Comparison of ENCODE assay signal across 26 mouse cellular contexts in genomic region chr2:60828908-60829462, GRCm38 (mm10).
DNase-seq lines count a peak whose midpoint lies in the region; ATAC-seq and TF ChIP-seq lines count a peak whose summit lies in the region.
"Had no signal": no experiment of that assay in that cellular context is flagged by ENCODE, and none has a peak within 500 bp of the region (broad histone marks: within the 10 kb centered on the region; RNA-seq: fewer than 3 reads in every experiment).

No protein-coding gene starts in this region.

- DNase-seq in forebrain, embryonic 14.5 days (ENCODE audit: low spot score): peak; percentile 42
- DNase-seq in liver, adult 2 months (ENCODE audit: extremely low read depth, low read depth, low spot score): peak; percentile 56
- no peak for DNase-seq in liver
- DNase-seq in adrenal gland, postnatal 14 days: no peak
- DNase-seq: adrenal gland, adult 8-10 months; cerebellum, adult 18-20 months; cerebellum, postnatal 14 days; gastrocnemius, postnatal 25 days; heart, postnatal 10 days; kidney, adult 11 months; kidney, postnatal 36 days; lung, embryonic 14.5 days; lung, postnatal 14 days; right cerebral cortex, postnatal 25 days; thymus, postnatal 4 days had no signal

- TF ChIP-seq POLR2A in liver, adult 2 months (IDR thresholded peaks at IDR 0.05; ENCODE audit: extremely low read depth, insufficient read depth, low read length): no peak

- TF ChIP-seq CTCF in liver, adult 2 months (IDR thresholded peaks at IDR 0.05; ENCODE audit: low read depth, low read length): no peak
- no peak for TF ChIP-seq CTCF in C2C12 (IDR thresholded peaks at IDR 0.05; ENCODE audit: control insufficient read depth, insufficient read depth, insufficient read length)

- H3K79me2 ChIP-seq in liver, adult 2 months (ENCODE audit: control insufficient read depth, insufficient read depth, low read length): peaks cover 16% of the 10 kb centered on the region; the same call in 1 of the 2 replicates
- peaks cover 100% of the 10 kb centered on the region for H3K79me2 ChIP-seq in C2C12 (ENCODE audit: control insufficient read depth, insufficient read depth)

- H3ac ChIP-seq in C2C12 (ENCODE audit: control insufficient read depth, insufficient read length, low read depth): no peak overlapping the region

- no peaks in the 10 kb centered on the region for H3K9me3 ChIP-seq in forebrain, embryonic 14.5 days (replicated peaks; ENCODE audit: control insufficient read depth, low read length)
- H3K9me3 ChIP-seq in forebrain, embryonic 15.5 days: no peaks in the 10 kb centered on the region
- H3K9me3 ChIP-seq in stomach, embryonic 16.5 days (replicated peaks; ENCODE audit: control insufficient read depth, low read length): no peaks in the 10 kb centered on the region
- H3K9me3 ChIP-seq: G1E; heart, embryonic 13.5 days; liver, embryonic 15.5 days had no signal

- peaks cover 87% of the 10 kb centered on the region for H3K79me3 ChIP-seq in C2C12 (ENCODE audit: low read depth)

- no peaks in the 10 kb centered on the region for H3K36me3 ChIP-seq in forebrain, embryonic 14.5 days (ENCODE audit: control insufficient read depth, insufficient read depth, low read length)
- H3K36me3 ChIP-seq in forebrain, embryonic 15.5 days: no peaks in the 10 kb centered on the region
- H3K36me3 ChIP-seq in liver, adult 2 months (ENCODE audit: control insufficient read depth, insufficient read depth, low read length): no peaks in the 10 kb centered on the region
- H3K36me3 ChIP-seq in C2C12 (ENCODE audit: control insufficient read depth, insufficient read depth): peaks cover 45% of the 10 kb centered on the region
- H3K36me3 ChIP-seq in stomach, embryonic 16.5 days (ENCODE audit: control insufficient read depth, insufficient read depth, low read length): no peaks in the 10 kb centered on the region
- H3K36me3 ChIP-seq: liver, embryonic 15.5 days had no signal

- no peak overlapping the region for H3K9ac ChIP-seq in forebrain, embryonic 14.5 days (ENCODE audit: low read length)
- H3K9ac ChIP-seq in forebrain, embryonic 15.5 days (replicated peaks): no peak overlapping the region
- no peak overlapping the region for H3K9ac ChIP-seq in liver, adult 2 months (ENCODE audit: low read depth, low read length)
- H3K9ac ChIP-seq in stomach, embryonic 16.5 days (ENCODE audit: low read length): no peak overlapping the region
- H3K9ac ChIP-seq: heart, embryonic 13.5 days; hindbrain, embryonic 14.5 days; liver, embryonic 15.5 days; lung, embryonic 14.5 days had no signal

- no peak overlapping the region for H3K4me2 ChIP-seq in forebrain, embryonic 14.5 days (ENCODE audit: low read length)
- no peak overlapping the region for H3K4me2 ChIP-seq in forebrain, embryonic 15.5 days (replicated peaks)
- H3K4me2 ChIP-seq in stomach, embryonic 16.5 days (ENCODE audit: low read depth, low read length): no peak overlapping the region
- H3K4me2 ChIP-seq: heart, embryonic 13.5 days; hindbrain, embryonic 14.5 days; liver, embryonic 15.5 days; lung, embryonic 14.5 days had no signal

- H3K27ac ChIP-seq in forebrain, embryonic 14.5 days (ENCODE audit: low read depth, low read length): no peak overlapping the region
- H3K27ac ChIP-seq in forebrain, embryonic 15.5 days (replicated peaks): no peak overlapping the region
- H3K27ac ChIP-seq in liver, adult 2 months (replicated peaks; ENCODE audit: insufficient read depth, low read depth, low read length): no peak overlapping the region
- peak overlapping the region; percentile 70; the same call in 1 of the 2 replicates for H3K27ac ChIP-seq in stomach, embryonic 16.5 days (ENCODE audit: low read length)
- H3K27ac ChIP-seq: heart, embryonic 13.5 days; hindbrain, embryonic 14.5 days; liver, embryonic 15.5 days had no signal

- H3K4me3 ChIP-seq in forebrain, embryonic 14.5 days (ENCODE audit: low read depth, low read length): no peak overlapping the region
- H3K4me3 ChIP-seq in forebrain, embryonic 15.5 days: no peak overlapping the region
- no peak overlapping the region for H3K4me3 ChIP-seq in liver, adult 2 months (ENCODE audit: insufficient read depth, low read depth, low read length)
- H3K4me3 ChIP-seq in C2C12 (ENCODE audit: insufficient read depth, poor library complexity, severe bottlenecking): no peak overlapping the region
- H3K4me3 ChIP-seq in stomach, embryonic 16.5 days (replicated peaks; ENCODE audit: low read length): no peak overlapping the region
- H3K4me3 ChIP-seq: erythroblast, embryonic 14.5 days; heart, adult 2 months; heart, embryonic 13.5 days; liver, embryonic 15.5 days had no signal

- no peaks in the 10 kb centered on the region for H3K27me3 ChIP-seq in forebrain, embryonic 14.5 days (replicated peaks; ENCODE audit: control insufficient read depth, insufficient read depth, low read length)
- H3K27me3 ChIP-seq in forebrain, embryonic 15.5 days: peaks cover 3% of the 10 kb centered on the region; the same call in 1 of the 2 replicates
- no peaks in the 10 kb centered on the region for H3K27me3 ChIP-seq in liver, adult 2 months (ENCODE audit: control insufficient read depth, insufficient read depth, low read length)
- no peaks in the 10 kb centered on the region for H3K27me3 ChIP-seq in C2C12 (ENCODE audit: control insufficient read depth, insufficient read depth, insufficient read length)
- no peaks in the 10 kb centered on the region for H3K27me3 ChIP-seq in stomach, embryonic 16.5 days (ENCODE audit: control insufficient read depth, insufficient read depth, low read length)
- H3K27me3 ChIP-seq: heart, embryonic 13.5 days; liver, embryonic 15.5 days had no signal

- no peaks in the 10 kb centered on the region for H3K4me1 ChIP-seq in forebrain, embryonic 14.5 days (ENCODE audit: control insufficient read depth, insufficient read depth, low read length)
- H3K4me1 ChIP-seq in forebrain, embryonic 15.5 days: peaks cover 6% of the 10 kb centered on the region; the same call in 1 of the 2 replicates
- H3K4me1 ChIP-seq in liver, adult 2 months (ENCODE audit: control insufficient read depth, insufficient read depth, low read length): peaks cover 8% of the 10 kb centered on the region
- peaks cover 33% of the 10 kb centered on the region for H3K4me1 ChIP-seq in stomach, embryonic 16.5 days (ENCODE audit: control insufficient read depth, insufficient read depth, low read length)

- 74% methylated on average over 10 of the region's 10 CpGs for WGBS in forebrain, embryonic 14.5 days
- WGBS in forebrain, embryonic 15.5 days: 78% methylated on average over 10 of the region's 10 CpGs
- 74% methylated on average over 10 of the region's 10 CpGs for WGBS in liver, adult 2 months
- WGBS in stomach, embryonic 16.5 days: 80% methylated on average over 10 of the region's 10 CpGs

- no peak for ATAC-seq in forebrain, embryonic 14.5 days
- ATAC-seq in forebrain, embryonic 15.5 days (replicated peaks): no peak
- peak; percentile 22; the same call in 1 of the 2 replicates for ATAC-seq in stomach, embryonic 16.5 days (ENCODE audit: insufficient read depth, low FRiP score)
- ATAC-seq: inflammation-experienced regulatory T-cells, adult 6 months; midbrain, embryonic 16.5 days had no signal

TF ChIP-seq in C2C12, 6 proteins besides CTCF, POLR2A, EP300 and RAD21:
- peak; percentile 17 for TF ChIP-seq MYOD1 (IDR thresholded peaks at IDR 0.05; ENCODE audit: control insufficient read depth, insufficient read length, low read depth)
- TF ChIP-seq MYOG (IDR thresholded peaks at IDR 0.05; ENCODE audit: control insufficient read depth, extremely low read depth, insufficient read length): no peak

Comparison
In these comparisons a context has a peak if more than half of its experiments do, and no peak if none do; other contexts are left out.
1. DNase-seq: peak in forebrain, embryonic 14.5 days (single experiment) and liver, adult 2 months (single experiment); none in liver (single experiment) and adrenal gland, postnatal 14 days (single experiment).